Mouse (Mus musculus): ENCODE measurements around the gene Elmsan1.

Elmsan1 gene

GRCm38 (mm10) chr12:84215758-84216440 is 2.8 kb downstream of the Elmsan1 start:
- no peak for DNase-seq (ENCODE audit: low read depth, low spot score)

GRCm38 (mm10) chr12:84214495-84215175 is 4.0 kb downstream of the Elmsan1 start:
- no peak for DNase-seq (ENCODE audit: low read depth, low spot score)

GRCm38 (mm10) chr12:84212297-84212696 is 6.4 kb downstream of the Elmsan1 start:
- no peak for DNase-seq (ENCODE audit: low read depth, low spot score)

DNA sequence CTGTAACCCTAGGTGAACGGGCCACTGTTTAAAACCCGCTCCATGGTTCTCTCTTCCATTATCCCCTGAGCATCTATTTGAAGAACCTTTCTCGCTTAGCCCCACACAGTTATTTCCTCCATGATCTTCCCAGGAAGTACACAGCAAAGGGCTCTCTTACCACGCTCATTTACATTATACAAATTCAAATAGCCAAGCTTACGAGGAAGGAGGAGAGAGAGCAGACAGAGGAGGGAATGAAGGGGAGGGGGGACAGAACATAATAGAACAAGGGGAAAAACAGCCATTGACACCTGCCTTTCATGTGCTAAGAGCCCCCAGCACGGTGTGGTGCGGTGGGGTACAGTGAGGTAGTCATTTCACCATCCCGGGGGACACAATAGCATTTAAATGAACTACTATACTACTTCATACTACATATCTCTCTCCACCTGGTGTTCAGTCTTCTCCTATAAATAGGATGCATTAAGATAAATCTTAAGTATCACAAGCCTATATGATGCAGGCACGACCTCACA is 7.6 kb downstream of the Elmsan1 start:
- DNase-seq (ENCODE audit: low read depth, low spot score) = no peak

- no peak for DNase-seq (ENCODE audit: low read depth, low spot score)
Observed at GRCm38 (mm10) chr12:84210288-84210687, 8.4 kb downstream of the Elmsan1 start.

DNA sequence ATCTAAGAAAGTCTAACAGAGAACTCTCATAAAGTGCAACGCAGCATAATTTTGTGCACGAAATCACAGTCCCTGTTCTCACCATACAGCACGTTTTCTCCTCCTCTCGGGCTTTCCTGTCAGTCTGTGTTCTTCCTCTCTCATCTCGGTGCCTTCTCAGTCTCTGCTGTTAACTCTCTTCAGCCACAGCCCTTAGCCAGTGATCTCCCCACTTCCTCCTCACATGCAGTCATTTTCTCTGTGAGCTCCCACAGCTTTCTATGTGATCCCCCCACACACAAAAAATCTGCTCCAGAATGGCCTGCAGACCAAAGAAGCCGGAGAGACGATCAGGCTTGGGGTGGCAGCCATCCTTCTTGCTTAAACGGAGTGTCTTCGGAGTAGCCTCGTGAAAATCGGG is 9.6 kb downstream of the Elmsan1 start:
- DNase-seq (ENCODE audit: low read depth, low spot score) = no peak

- no peak for DNase-seq (ENCODE audit: low read depth, low spot score)
Observed at GRCm38 (mm10) chr12:84207209-84207817, 11.4 kb downstream of the Elmsan1 start.

GRCm38 (mm10) chr12:84206525-84206924 is 12.2 kb downstream of the Elmsan1 start:
- no peak for DNase-seq (ENCODE audit: low read depth, low spot score)

- no peak for DNase-seq (ENCODE audit: low read depth, low spot score)
Observed at GRCm38 (mm10) chr12:84205659-84206185, 13.0 kb downstream of the Elmsan1 start.

DNA sequence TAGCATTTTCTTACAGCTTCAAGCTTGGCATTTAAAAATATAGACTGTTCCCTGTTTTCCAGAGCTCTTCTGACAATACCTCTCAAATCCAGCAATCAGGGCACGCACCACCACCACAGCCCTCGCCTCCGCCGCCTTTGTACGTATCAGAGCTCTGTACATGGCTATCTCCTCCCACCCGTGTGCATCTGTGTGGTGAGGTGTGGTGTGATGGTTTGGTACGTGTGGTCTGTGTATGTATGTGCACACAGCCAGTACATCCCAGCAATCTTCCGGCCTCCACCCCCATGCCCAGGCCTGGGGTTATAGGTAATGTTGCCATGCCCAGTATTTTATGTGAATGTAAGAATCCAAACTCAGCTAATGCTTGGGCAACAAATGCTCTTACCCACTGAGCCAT is 14.0 kb downstream of the Elmsan1 start:
- no peak for DNase-seq (ENCODE audit: low read depth, low spot score)

GRCm38 (mm10) chr12:84203778-84204216 is 14.9 kb downstream of the Elmsan1 start:
- no peak for DNase-seq (ENCODE audit: low read depth, low spot score)

- DNase-seq (ENCODE audit: low read depth, low spot score) = no peak
Observed at GRCm38 (mm10) chr12:84203170-84203777, 15.4 kb downstream of the Elmsan1 start.

- DNase-seq (ENCODE audit: low read depth, low spot score) = no peak
Observed at GRCm38 (mm10) chr12:84202561-84202960, 16.1 kb downstream of the Elmsan1 start.

GRCm38 (mm10) chr12:84201686-84202484 is 16.8 kb downstream of the Elmsan1 start:
- DNase-seq (ENCODE audit: low read depth, low spot score) = no peak

DNA sequence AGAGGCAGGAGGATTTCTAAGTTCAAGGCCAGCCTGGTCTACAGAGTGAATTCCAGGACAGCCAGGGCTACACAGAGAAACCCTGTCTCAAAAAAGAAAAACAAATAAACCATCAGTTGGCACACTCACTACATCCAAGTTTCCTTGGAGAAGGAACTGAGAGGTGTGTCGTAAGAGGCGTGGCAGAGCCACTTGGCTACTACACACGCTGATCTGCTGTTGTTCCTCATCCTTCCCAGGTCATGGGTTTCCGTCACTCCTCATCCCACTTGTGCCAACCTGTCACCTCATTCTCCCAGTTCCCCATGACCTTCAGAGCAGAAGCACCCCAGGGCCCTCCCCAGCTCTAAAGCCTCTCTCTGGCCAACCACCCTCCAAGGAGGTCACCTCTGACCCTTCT is 17.5 kb downstream of the Elmsan1 start:
- DNase-seq (ENCODE audit: low read depth, low spot score) = no peak

GRCm38 (mm10) chr12:84198880-84199279 is 19.8 kb downstream of the Elmsan1 start:
- DNase-seq (ENCODE audit: low read depth, low spot score) = no peak

DNA sequence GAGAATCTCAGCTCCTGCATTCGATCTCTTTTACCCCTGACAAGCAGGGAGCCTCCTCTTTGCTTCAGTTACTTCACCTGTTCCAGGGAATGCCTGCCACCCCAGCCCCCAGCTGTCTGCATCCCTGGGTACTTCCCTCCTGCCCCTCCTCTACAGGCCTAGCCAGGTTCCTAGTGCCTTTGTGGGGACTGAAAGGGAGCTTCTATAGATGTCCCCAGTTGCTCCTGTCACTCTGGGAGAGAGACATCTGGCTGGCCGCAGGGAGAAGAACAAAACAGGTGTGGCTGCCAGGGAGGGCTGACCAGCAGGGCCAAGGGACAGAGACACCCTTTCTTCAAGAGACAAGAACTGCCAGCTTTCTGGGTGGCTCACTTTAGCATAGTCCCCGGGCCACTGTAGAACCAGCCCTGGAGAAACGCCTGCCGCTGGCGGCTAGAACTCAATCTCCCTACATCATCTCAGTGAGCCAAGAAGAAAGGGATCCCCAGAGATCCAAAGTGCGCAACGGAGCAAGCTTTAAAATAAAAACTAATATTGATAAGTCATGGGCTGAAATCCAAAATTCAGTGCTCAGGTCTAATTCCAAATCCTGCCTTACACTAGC is 20.5 kb downstream of the Elmsan1 start:
- no peak for DNase-seq (ENCODE audit: low read depth, low spot score)

DNA sequence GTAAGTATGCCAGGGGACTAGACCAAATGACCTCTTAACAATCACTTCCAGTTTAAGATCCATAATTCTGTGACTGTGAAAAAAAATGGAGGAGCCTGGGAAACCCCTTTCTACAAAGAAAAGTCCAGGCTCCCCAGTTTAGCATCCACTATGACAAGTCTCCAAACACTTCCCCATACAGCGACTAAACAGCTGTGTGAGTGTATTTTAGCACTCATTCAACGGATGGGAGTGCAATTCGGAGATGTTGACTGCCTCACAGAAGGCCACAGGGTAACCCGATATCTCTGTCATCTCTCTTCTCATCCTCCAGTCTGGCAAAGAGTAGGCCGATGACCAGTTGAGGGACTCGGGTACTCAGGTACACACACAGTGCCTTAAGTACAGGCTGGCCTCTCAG is 23.5 kb downstream of the Elmsan1 start:
- no peak for DNase-seq (ENCODE audit: low read depth, low spot score)

GRCm38 (mm10) chr12:84194400-84195109 is 24.1 kb downstream of the Elmsan1 start:
- no peak for DNase-seq (ENCODE audit: low read depth, low spot score)

Measured in brain, embryonic 18.5 days (tissue).